Mouse (Mus musculus) G1E (cell line): ENCODE measurements at regions not wholly inside any gene's neighbourhood (a gene's known extent, or its start where the extent isn't known, plus 50 kb on each side); places are given as distances from the start of the nearest gene placed in this dataset.

Experiments used
- ATAC-seq: 2 replicates; pipeline ENCODE4 v1.8.0; 2016; ENCODE audit warnings: mild to moderate bottlenecking; ENCODE audit not compliant: insufficient number of reproducible peaks, poor library complexity, low FRiP score, severe bottlenecking; ENCODE audit errors: extremely low read depth
- DNase-seq: peaks from one replicate; pipeline ENCODE4 v3.0.0; 2012; ENCODE audit warnings: low spot score
- H3K27me3 ChIP-seq: 2 replicates; pipeline ENCODE4 v1.6.1; 2012; ENCODE audit warnings: mild to moderate bottlenecking, low read length, inconsistent platforms; ENCODE audit not compliant: insufficient read depth
- H3K36me3 ChIP-seq: replicated peaks from 2 replicates; pipeline ENCODE3; 2012; ENCODE audit warnings: mild to moderate bottlenecking, inconsistent platforms
- H3K4me1 ChIP-seq: 2 replicates; pipeline ENCODE4 v1.6.1; 2012; ENCODE audit warnings: low read depth, low read length, inconsistent platforms, mixed read lengths; ENCODE audit not compliant: insufficient read depth
- H3K4me3 ChIP-seq: 2 replicates; pipeline ENCODE4 v1.5.1; 2012; ENCODE audit warnings: low read depth, mild to moderate bottlenecking, inconsistent platforms, low read length, moderate library complexity, mixed read lengths
- H3K9me3 ChIP-seq: replicated peaks from 2 replicates; pipeline ENCODE4 v1.6.1; 2012; ENCODE audit warnings: inconsistent platforms
- CTCF ChIP-seq: IDR thresholded peaks from 2 replicates; pipeline ENCODE4 v1.5.1; 2012; ENCODE audit warnings: low read depth, low read length, inconsistent platforms, mixed read lengths
- GATA1 ChIP-seq: IDR thresholded peaks from 2 replicates; pipeline ENCODE4 v1.6.1; 2012; ENCODE audit warnings: borderline replicate concordance, low read length, inconsistent platforms, mixed read lengths
- GATA2 ChIP-seq: IDR thresholded peaks from 2 replicates; pipeline ENCODE4 v1.6.1; 2012; ENCODE audit warnings: low read depth, low read length, inconsistent platforms, borderline replicate concordance
- POLR2AphosphoS5 ChIP-seq: IDR thresholded peaks from 2 replicates; pipeline ENCODE4 v1.6.1; 2012; ENCODE audit warnings: low read depth, low read length, inconsistent platforms; ENCODE audit not compliant: insufficient replicate concordance
- TAL1 ChIP-seq: conservative IDR thresholded peaks from 2 replicates; pipeline ENCODE4 v1.6.1; 2012; ENCODE audit warnings: low read depth, low read length, inconsistent platforms, mixed read lengths

- H3K27me3 ChIP-seq, result peaks cover 22% of the 10 kb centered on the region
- H3K9me3 ChIP-seq, result no peaks in the 10 kb centered on the region
- H3K36me3 ChIP-seq, result no peaks in the 10 kb centered on the region
- TF ChIP-seq GATA2, result no peak
- TF ChIP-seq TAL1, result no peak
- no peak for TF ChIP-seq POLR2AphosphoS5
- TF ChIP-seq GATA1, result no peak
- no peak for TF ChIP-seq CTCF
- ATAC-seq (no peak), DNase-seq (no peak)
- H3K4me1 ChIP-seq, result peaks cover 5% of the 10 kb centered on the region; the same call in 1 of the 2 replicates
- no peak overlapping the region for H3K4me3 ChIP-seq
These were observed 502.1 kb upstream of the Adam5 start for GRCm38 (mm10) chr8:25326257-25326656.

GRCm38 (mm10) chr8:25324731-25325130 lies 500.6 kb upstream of the Adam5 start:
- peaks cover 22% of the 10 kb centered on the region for H3K27me3 ChIP-seq

GRCm38 (mm10) chr8:25323643-25324420 lies 499.7 kb upstream of the Adam5 start:
- H3K36me3 ChIP-seq, result no peaks in the 10 kb centered on the region
- H3K4me1 ChIP-seq, result peaks cover 5% of the 10 kb centered on the region; the same call in 1 of the 2 replicates
- no peak for TF ChIP-seq GATA1
- TF ChIP-seq CTCF, result no peak
- no peak for TF ChIP-seq GATA2
- TF ChIP-seq POLR2AphosphoS5, result no peak
- no peak for TF ChIP-seq TAL1
- H3K27me3 ChIP-seq, result peaks cover 15% of the 10 kb centered on the region
- H3K4me3 ChIP-seq, result no peak overlapping the region
- no peaks in the 10 kb centered on the region for H3K9me3 ChIP-seq
- DNase-seq, result no peak
- no peak for ATAC-seq

More at GRCm38 (mm10) chr8:25324731-25325130, 500.6 kb upstream of the Adam5 start:
- no peaks in the 10 kb centered on the region for H3K36me3 ChIP-seq
- no peak for TF ChIP-seq POLR2AphosphoS5
- no peak for TF ChIP-seq TAL1
- no peak for TF ChIP-seq GATA1
- TF ChIP-seq GATA2, result no peak
- no peak for TF ChIP-seq CTCF
- no peak for DNase-seq
- H3K9me3 ChIP-seq, result no peaks in the 10 kb centered on the region
- peaks cover 5% of the 10 kb centered on the region; the same call in 1 of the 2 replicates for H3K4me1 ChIP-seq
- ATAC-seq, result no peak
- no peak overlapping the region for H3K4me3 ChIP-seq

GRCm38 (mm10) chr8:25316383-25316782 lies 492.2 kb upstream of the Adam5 start:
- TF ChIP-seq GATA2 (no peak), CTCF (no peak), GATA1 (no peak), POLR2AphosphoS5 (no peak), TAL1 (no peak)
- no peaks in the 10 kb centered on the region for H3K36me3 ChIP-seq
- H3K9me3 ChIP-seq, result no peaks in the 10 kb centered on the region
- H3K27me3 ChIP-seq, result peaks cover 20% of the 10 kb centered on the region
- no peak for ATAC-seq
- H3K4me3 ChIP-seq, result no peak overlapping the region
- H3K4me1 ChIP-seq, result no peaks in the 10 kb centered on the region
- DNase-seq, result no peak

GRCm38 (mm10) chr8:25311811-25312533 lies 487.8 kb upstream of the Adam5 start:
- Histone ChIP-seq H3K4me1 (no peaks in the 10 kb centered on the region), H3K36me3 (no peaks in the 10 kb centered on the region), H3K27me3 (peaks cover 19% of the 10 kb centered on the region), H3K4me3 (no peak overlapping the region), H3K9me3 (no peaks in the 10 kb centered on the region)
- ATAC-seq, result no peak
- no peak for TF ChIP-seq POLR2AphosphoS5
- TF ChIP-seq GATA2, result no peak
- no peak for TF ChIP-seq TAL1
- no peak for TF ChIP-seq GATA1
- no peak for TF ChIP-seq CTCF
- no peak for DNase-seq

- no peak for ATAC-seq
- TF ChIP-seq CTCF, result no peak
- no peak for TF ChIP-seq GATA1
- no peak for TF ChIP-seq POLR2AphosphoS5
- TF ChIP-seq GATA2, result no peak
- TF ChIP-seq TAL1, result no peak
- Histone ChIP-seq H3K4me3 (no peak overlapping the region), H3K9me3 (no peaks in the 10 kb centered on the region), H3K27me3 (peaks cover 17% of the 10 kb centered on the region), H3K36me3 (no peaks in the 10 kb centered on the region), H3K4me1 (no peaks in the 10 kb centered on the region)
- DNase-seq, result no peak
These were observed 483.8 kb upstream of the Adam5 start for GRCm38 (mm10) chr8:25307956-25308355.
